Mouse (Mus musculus): ENCODE results near the gene Hrh2. TPM values are rescaled to one million over a fixed set of nuclear protein-coding genes. Genes with fewer than 3 reads are reported as not detected.
A peak's percentile ranks its signal among the peaks of the same experiment; 100 is the strongest.

Gene Hrh2
- not detected in 2 replicates for polyA plus RNA-seq (2012; ENCODE audit: insufficient read depth, insufficient read length, low replicate concordance, missing spikeins)

DNA sequence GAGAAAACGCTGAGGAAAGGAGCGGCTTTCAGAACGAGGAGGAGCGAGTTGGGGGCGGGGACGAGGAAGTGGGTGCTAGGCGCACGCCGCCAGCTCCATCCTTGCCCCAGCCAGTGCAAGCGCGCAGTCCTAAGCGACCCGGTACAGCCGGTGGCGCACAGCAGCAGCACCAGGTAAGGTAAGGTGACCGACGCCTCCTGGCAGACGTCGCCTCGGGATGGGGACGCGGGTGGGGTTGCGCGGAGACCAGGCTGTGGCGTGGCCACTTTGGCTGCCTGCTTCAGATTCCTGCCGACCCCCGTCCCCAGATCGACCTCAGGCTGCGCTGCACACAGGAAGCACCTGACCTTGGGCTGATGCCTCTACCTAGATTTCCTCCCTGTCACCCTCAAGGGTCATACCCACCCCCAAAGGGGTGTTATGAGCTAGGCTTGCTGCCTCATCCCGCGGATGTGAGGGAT, at the start of gene Hrh2:
Gene Hrh2, plus strand, starts transcription at position 109 of the 461 bp plus-strand sequence.
- 2% methylated on average over 31 of the region's 31 CpGs for WGBS
- Histone ChIP-seq H3K4me3 (ENCODE audit: insufficient read depth, low read depth, low read length) (peak within 1 kb of the TSS; percentile 60), H3K27ac (ENCODE audit: insufficient read depth, low read depth, low read length) (peak within 1 kb of the TSS; percentile 47), H3K4me1 (ENCODE audit: control insufficient read depth, insufficient read depth, low read length) (peaks cover 19% of the 10 kb centered on the region; the same call in 1 of the 2 replicates)
- TF ChIP-seq POLR2A (IDR thresholded peaks at IDR 0.05; ENCODE audit: insufficient read depth, low read depth, low read length) (0 out of 2 replicates have a peak, but pooled peaks have one; percentile 18), CTCF (IDR thresholded peaks at IDR 0.05; ENCODE audit: insufficient read depth, low read depth, low read length) (no peak)

- H3K4me1 ChIP-seq (ENCODE audit: control insufficient read depth, insufficient read depth, low read length), result peaks cover 13% of the 10 kb centered on the region
- WGBS, result 21% methylated on average over 5 of the region's 5 CpGs
- no peak overlapping the region for H3K4me3 ChIP-seq (ENCODE audit: insufficient read depth, low read depth, low read length)
- TF ChIP-seq CTCF (IDR thresholded peaks at IDR 0.05; ENCODE audit: insufficient read depth, low read depth, low read length), result no peak
- peak overlapping the region; percentile 95 for H3K27ac ChIP-seq (ENCODE audit: insufficient read depth, low read depth, low read length)
Measured at GRCm38 (mm10) chr13:54143788-54144187, 48.1 kb upstream of the Hrh2 start.

GRCm38 (mm10) chr13:54144624-54145023, 47.3 kb upstream of the Hrh2 start:
- TF ChIP-seq CTCF (IDR thresholded peaks at IDR 0.05; ENCODE audit: insufficient read depth, low read depth, low read length), result no peak
- no peak for TF ChIP-seq POLR2A (IDR thresholded peaks at IDR 0.05; ENCODE audit: insufficient read depth, low read depth, low read length)
- no peak overlapping the region for H3K4me3 ChIP-seq (ENCODE audit: insufficient read depth, low read depth, low read length)
- H3K27ac ChIP-seq (ENCODE audit: insufficient read depth, low read depth, low read length), result peak overlapping the region; percentile 95
- peaks cover 13% of the 10 kb centered on the region for H3K4me1 ChIP-seq (ENCODE audit: control insufficient read depth, insufficient read depth, low read length)
- 47% methylated on average over 5 of the region's 5 CpGs for WGBS

DNA sequence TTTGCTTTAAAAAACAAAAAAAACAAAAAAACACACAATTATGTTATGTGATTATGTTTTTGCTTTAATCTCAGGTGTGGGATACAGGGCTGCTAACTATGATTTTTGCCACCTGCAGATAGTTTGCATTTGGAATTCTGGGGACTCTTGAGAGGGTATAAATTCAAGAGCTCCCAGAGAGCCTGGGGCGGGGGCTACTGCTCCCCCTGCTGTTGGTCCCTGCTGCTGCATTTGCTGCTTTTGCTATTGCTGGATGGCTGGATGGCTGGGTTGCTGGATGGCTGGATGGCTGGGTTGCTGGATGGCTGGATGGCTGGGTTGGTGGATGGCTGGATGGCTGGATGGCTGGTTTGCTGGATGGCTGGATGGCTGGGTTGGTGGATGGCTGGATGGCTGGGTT, 44.6 kb upstream of the Hrh2 start:
- no peak overlapping the region for H3K27ac ChIP-seq (ENCODE audit: insufficient read depth, low read depth, low read length)
- 78% methylated on average over 1 of the region's 1 CpGs for WGBS
- TF ChIP-seq CTCF (IDR thresholded peaks at IDR 0.05; ENCODE audit: insufficient read depth, low read depth, low read length), result no peak
- no peak for TF ChIP-seq POLR2A (IDR thresholded peaks at IDR 0.05; ENCODE audit: insufficient read depth, low read depth, low read length)
- peaks cover 7% of the 10 kb centered on the region for H3K4me1 ChIP-seq (ENCODE audit: control insufficient read depth, insufficient read depth, low read length)
- H3K4me3 ChIP-seq (ENCODE audit: insufficient read depth, low read depth, low read length), result no peak overlapping the region

DNA sequence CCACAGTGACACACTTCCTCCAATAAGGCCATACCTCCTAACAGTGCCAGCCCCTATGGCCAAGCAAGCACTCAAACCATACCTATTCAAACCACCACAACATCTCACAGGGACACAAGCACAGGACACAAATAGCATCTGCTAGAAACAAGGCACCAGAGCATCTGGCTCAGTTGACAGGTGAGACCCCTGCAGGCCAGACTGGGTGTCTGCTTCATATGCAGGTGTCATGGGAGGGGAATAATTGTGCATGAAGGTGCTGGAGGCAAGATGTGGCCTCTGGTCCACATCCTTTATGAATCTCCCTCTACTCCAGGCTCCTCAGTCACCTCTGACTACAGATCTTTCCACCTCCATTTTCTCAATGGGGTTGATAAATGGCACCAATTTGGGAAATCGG, 39.5 kb upstream of the Hrh2 start:
- no peak for TF ChIP-seq CTCF (IDR thresholded peaks at IDR 0.05; ENCODE audit: insufficient read depth, low read depth, low read length)
- no peak for TF ChIP-seq POLR2A (IDR thresholded peaks at IDR 0.05; ENCODE audit: insufficient read depth, low read depth, low read length)

GRCm38 (mm10) chr13:54152911-54153310, 39.0 kb upstream of the Hrh2 start:
- Histone ChIP-seq H3K27ac (ENCODE audit: insufficient read depth, low read depth, low read length) (no peak overlapping the region), H3K4me1 (ENCODE audit: control insufficient read depth, insufficient read depth, low read length) (peaks cover 6% of the 10 kb centered on the region), H3K4me3 (ENCODE audit: insufficient read depth, low read depth, low read length) (no peak overlapping the region)
- TF ChIP-seq CTCF (IDR thresholded peaks at IDR 0.05; ENCODE audit: insufficient read depth, low read depth, low read length) (no peak), POLR2A (IDR thresholded peaks at IDR 0.05; ENCODE audit: insufficient read depth, low read depth, low read length) (no peak)
- 77% methylated on average over 7 of the region's 7 CpGs for WGBS

More for the DNA sequence above, 39.5 kb upstream of the Hrh2 start:
- no peak overlapping the region for H3K4me3 ChIP-seq (ENCODE audit: insufficient read depth, low read depth, low read length)
- no peak overlapping the region for H3K27ac ChIP-seq (ENCODE audit: insufficient read depth, low read depth, low read length)
- peaks cover 6% of the 10 kb centered on the region for H3K4me1 ChIP-seq (ENCODE audit: control insufficient read depth, insufficient read depth, low read length)
- 82% methylated on average over 1 of the region's 1 CpGs for WGBS

GRCm38 (mm10) chr13:54153672-54154218, 38.2 kb upstream of the Hrh2 start:
- Histone ChIP-seq H3K4me1 (ENCODE audit: control insufficient read depth, insufficient read depth, low read length) (peaks cover 6% of the 10 kb centered on the region), H3K27ac (ENCODE audit: insufficient read depth, low read depth, low read length) (peak overlapping the region; percentile 2; the same call in 1 of the 2 replicates), H3K4me3 (ENCODE audit: insufficient read depth, low read depth, low read length) (no peak overlapping the region)
- no peak for TF ChIP-seq CTCF (IDR thresholded peaks at IDR 0.05; ENCODE audit: insufficient read depth, low read depth, low read length)
- no peak for TF ChIP-seq POLR2A (IDR thresholded peaks at IDR 0.05; ENCODE audit: insufficient read depth, low read depth, low read length)
- 58% methylated on average over 9 of the region's 9 CpGs for WGBS

DNA sequence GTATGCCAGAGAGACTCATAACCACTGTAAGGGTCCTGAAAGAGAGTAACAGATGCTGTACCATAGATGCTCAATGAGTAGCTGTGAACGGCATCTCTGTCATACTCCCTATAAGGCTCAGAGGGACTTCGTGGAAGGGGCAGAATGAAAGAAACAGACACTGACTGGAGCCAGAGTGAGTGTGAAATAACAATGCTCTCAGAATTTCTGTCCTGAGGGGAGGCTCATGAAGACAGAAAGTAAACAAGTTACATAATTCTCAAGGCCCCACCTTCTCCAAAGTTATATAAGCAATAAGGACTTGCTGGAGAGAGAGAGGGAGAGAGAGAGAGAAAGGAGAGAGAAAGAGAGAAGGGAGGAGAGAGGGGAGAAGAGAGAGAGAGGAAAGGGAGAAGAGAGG, 36.1 kb upstream of the Hrh2 start:
- Histone ChIP-seq H3K27ac (ENCODE audit: insufficient read depth, low read depth, low read length) (no peak overlapping the region), H3K4me1 (ENCODE audit: control insufficient read depth, insufficient read depth, low read length) (peaks cover 6% of the 10 kb centered on the region), H3K4me3 (ENCODE audit: insufficient read depth, low read depth, low read length) (no peak overlapping the region)
- no peak for TF ChIP-seq POLR2A (IDR thresholded peaks at IDR 0.05; ENCODE audit: insufficient read depth, low read depth, low read length)
- TF ChIP-seq CTCF (IDR thresholded peaks at IDR 0.05; ENCODE audit: insufficient read depth, low read depth, low read length), result no peak
- WGBS, result 69% methylated on average over 2 of the region's 2 CpGs

GRCm38 (mm10) chr13:54159256-54159655, 32.7 kb upstream of the Hrh2 start:
- Histone ChIP-seq H3K27ac (ENCODE audit: insufficient read depth, low read depth, low read length) (no peak overlapping the region), H3K4me1 (ENCODE audit: control insufficient read depth, insufficient read depth, low read length) (peaks cover 6% of the 10 kb centered on the region), H3K4me3 (ENCODE audit: insufficient read depth, low read depth, low read length) (no peak overlapping the region)
- TF ChIP-seq POLR2A (IDR thresholded peaks at IDR 0.05; ENCODE audit: insufficient read depth, low read depth, low read length) (no peak), CTCF (IDR thresholded peaks at IDR 0.05; ENCODE audit: insufficient read depth, low read depth, low read length) (no peak)
- WGBS, result 50% methylated on average over 7 of the region's 7 CpGs
